8 mouse cellular contexts compared by ENCODE assay signal in genomic region chr19:34583126-34583766, GRCm38 (mm10). TPM values are rescaled to one million over a fixed set of nuclear protein-coding genes. Genes with fewer than 3 reads are reported as not detected.
DNase-seq lines count a peak whose midpoint lies in the region; ATAC-seq and TF ChIP-seq lines count a peak whose summit lies in the region.
"Not testable (repeated sequence)": the region's sequence is repeated elsewhere in the genome, so short reads cannot be mapped to it uniquely, and the experiment has no call there.

Ifit3 (plus strand) TSS chr19:34583531.

- TF ChIP-seq EP300 in liver, postnatal 0 days (IDR thresholded peaks at IDR 0.05; ENCODE audit: low read depth): not testable (repeated sequence)

- not testable (repeated sequence) for H3K4me2 ChIP-seq in intestine, embryonic 15.5 days (replicated peaks); liver, postnatal 0 days (ENCODE audit: low read depth, low read length)

- not testable (repeated sequence) for H3K9me3 ChIP-seq in intestine, embryonic 15.5 days; liver, postnatal 0 days (ENCODE audit: low read length)

- 34% methylated on average over 2 of the region's 2 CpGs for WGBS in intestine, embryonic 15.5 days
- 22% methylated on average over 2 of the region's 2 CpGs for WGBS in liver, postnatal 0 days (ENCODE audit: insufficient replicate concordance)

- H3K4me3 ChIP-seq in intestine, embryonic 15.5 days (replicated peaks): not testable (repeated sequence)
- H3K4me3 ChIP-seq in liver, postnatal 0 days (ENCODE audit: low read depth, low read length): 0 out of 2 replicates have a peak within 1 kb of the TSS, but pooled peaks have one; percentile 8

- not testable (repeated sequence) for H3K27ac ChIP-seq in intestine, embryonic 15.5 days
- H3K27ac ChIP-seq in liver, postnatal 0 days (ENCODE audit: low read depth): peak within 1 kb of the TSS; percentile 23; the same call in 1 of the 2 replicates

- H3K36me3 ChIP-seq in intestine, embryonic 15.5 days; liver, postnatal 0 days (replicated peaks; ENCODE audit: insufficient read depth, low read length): not testable (repeated sequence)

- H3K27me3 ChIP-seq in intestine, embryonic 15.5 days (replicated peaks); liver, postnatal 0 days (ENCODE audit: insufficient read depth, low read length): not testable (repeated sequence)

- not testable (repeated sequence) for H3K9ac ChIP-seq in intestine, embryonic 15.5 days; liver, postnatal 0 days (replicated peaks)

- not testable (repeated sequence) for H3K4me1 ChIP-seq in intestine, embryonic 15.5 days (replicated peaks); liver, postnatal 0 days (ENCODE audit: insufficient read depth)

- peak; percentile 63 for DNase-seq in NIH3T3 (ENCODE audit: low read depth)
- DNase-seq in heart, adult 11 months: peak; percentile 97
- DNase-seq in kidney, postnatal 10 days: peak; percentile 53
- DNase-seq in liver, postnatal 0 days; thymus, postnatal 0 days (ENCODE audit: low spot score): not testable (repeated sequence)

- 0 out of 2 replicates have a peak, but pooled peaks have one; percentile 17 for ATAC-seq in cerebellum, adult (ENCODE audit: insufficient number of reproducible peaks, low FRiP score, low TSS enrichment)
- peak; percentile 79 for ATAC-seq in intestine, embryonic 15.5 days
- peak; percentile 85 for ATAC-seq in liver, postnatal 0 days
- peak; percentile 79 for ATAC-seq in megakaryocyte progenitor cell, adult 5-6 weeks (replicated peaks; ENCODE audit: poor library complexity)

- TF ChIP-seq CTCF in liver, postnatal 0 days (IDR thresholded peaks at IDR 0.05; ENCODE audit: low read depth): not testable (repeated sequence)

RNA-seq across cellular contexts. Expression of gene Ifit3, which starts in this region (rescaled TPM):
- polyA plus RNA-seq in intestine, embryonic 15.5 days (2015; fragmentation: Nextera tagmentation; extraction: Ambion mirVana): 0.81 and 1.5 TPM in 2 replicates
- 10.1 and 11.7 TPM in 2 replicates for polyA plus RNA-seq in liver, postnatal 0 days (2015; fragmentation: Nextera tagmentation; extraction: Ambion mirVana)
- total RNA-seq in megakaryocyte progenitor cell, adult 5-6 weeks (2015): 0.88 and 1.1 TPM in 2 replicates
- 1.2 and 1.8 TPM in 2 replicates for total RNA-seq in megakaryocyte progenitor cell, adult 5-6 weeks (2017)
- polyA plus RNA-seq in thymus, postnatal 0 days (2015; fragmentation: Nextera tagmentation; extraction: Ambion mirVana): 32.1 and 40.7 TPM in 2 replicates

Comparison
In these comparisons a context has a peak if more than half of its experiments do, and no peak if none do; other contexts are left out.
1. ATAC-seq: peak in every context shown above with its lines; median percentile 85 in liver, postnatal 0 days; 79 in intestine, embryonic 15.5 days; 79 in megakaryocyte progenitor cell, adult 5-6 weeks; 17 in cerebellum, adult.